Mouse (Mus musculus): ENCODE results near the gene Plau. TPM values are rescaled to one million over a fixed set of nuclear protein-coding genes. Genes with fewer than 3 reads are reported as not detected.

The Plau gene
- polyA plus RNA-seq, 1 experiment from 2014 or later, result 0.21 TPM

DNA sequence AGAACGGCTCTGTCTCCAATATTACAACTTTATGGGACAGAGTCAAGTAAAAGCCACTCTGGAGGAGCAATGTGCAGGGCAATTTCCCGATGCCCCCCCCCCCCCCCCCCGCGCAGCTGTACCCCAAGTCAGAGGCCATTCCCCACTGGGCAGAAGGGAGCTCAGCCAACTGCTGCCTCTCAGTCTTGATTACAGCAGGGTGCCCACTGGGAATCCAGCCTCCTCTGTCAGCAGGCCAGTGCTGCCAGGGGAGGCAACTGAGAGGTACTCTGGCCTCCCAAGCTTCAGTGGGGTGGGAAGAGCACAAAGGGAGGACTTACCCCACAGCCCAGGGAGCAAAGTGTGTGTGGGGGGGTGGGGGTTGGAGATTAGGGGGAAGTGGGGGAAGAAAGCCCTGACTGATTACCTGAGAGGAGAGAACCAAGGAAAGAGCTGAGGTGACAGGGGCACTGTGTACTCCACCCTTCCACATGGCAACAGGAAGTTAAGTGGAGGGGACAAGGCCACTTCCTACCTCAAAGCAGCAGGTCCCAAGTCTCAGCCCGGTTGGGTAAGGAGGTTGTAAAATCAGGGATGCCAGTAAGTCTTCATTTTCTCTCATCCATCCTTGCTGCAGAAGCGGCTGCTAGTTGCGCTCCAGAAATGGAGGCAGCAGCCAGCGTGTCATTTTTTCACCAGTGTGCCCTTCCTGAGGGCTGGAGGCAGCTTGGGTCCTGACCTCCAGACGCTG, 40.9 kb upstream of the Plau start:
- WGBS, result 38% methylated on average over 7 of the region's 9 CpGs

DNA sequence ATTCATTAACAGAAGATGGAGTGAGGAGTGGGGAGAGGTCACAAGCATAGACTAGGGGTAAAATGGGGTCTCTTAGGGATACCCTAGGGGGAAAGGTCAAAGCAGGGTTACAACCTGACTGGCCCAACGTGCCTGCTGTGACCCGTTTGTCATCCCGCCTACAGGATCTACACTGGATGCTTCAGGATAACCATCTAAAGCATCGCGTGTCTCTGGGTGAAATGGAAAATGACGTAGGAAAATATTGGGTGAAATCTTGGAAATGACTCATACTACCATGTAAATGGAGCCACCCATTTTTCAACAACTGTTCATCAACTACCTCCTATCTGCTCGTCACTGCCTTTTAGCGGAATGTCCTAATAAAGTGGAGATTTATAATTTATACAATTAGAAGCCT, 40.3 kb upstream of the Plau start:
- Histone ChIP-seq H3K36me3 (peaks cover 2% of the 10 kb centered on the region; the same call in 1 of the 2 replicates), H3K27me3 (no peaks in the 10 kb centered on the region), H3K9me3 (no peaks in the 10 kb centered on the region), H3K4me2 (no peak overlapping the region), H3K9ac (no peak overlapping the region), H3K4me3 (no peak overlapping the region), H3K27ac (replicated peaks) (no peak overlapping the region), H3K4me1 (replicated peaks) (peaks cover 50% of the 10 kb centered on the region)
- WGBS, result 59% methylated on average over 8 of the region's 8 CpGs
- ATAC-seq (ENCODE audit: low FRiP score, low read depth), result no peak

More for the DNA sequence above, 40.9 kb upstream of the Plau start:
- H3K4me3 ChIP-seq, result no peak overlapping the region
- no peak overlapping the region for H3K9ac ChIP-seq
- H3K36me3 ChIP-seq, result peaks cover 6% of the 10 kb centered on the region; the same call in 1 of the 2 replicates
- H3K9me3 ChIP-seq, result no peaks in the 10 kb centered on the region
- ATAC-seq (ENCODE audit: low FRiP score, low read depth), result no peak
- H3K27me3 ChIP-seq, result no peaks in the 10 kb centered on the region
- no peak overlapping the region for H3K4me2 ChIP-seq
- H3K4me1 ChIP-seq (replicated peaks), result peaks cover 54% of the 10 kb centered on the region
- no peak overlapping the region for H3K27ac ChIP-seq (replicated peaks)

DNA sequence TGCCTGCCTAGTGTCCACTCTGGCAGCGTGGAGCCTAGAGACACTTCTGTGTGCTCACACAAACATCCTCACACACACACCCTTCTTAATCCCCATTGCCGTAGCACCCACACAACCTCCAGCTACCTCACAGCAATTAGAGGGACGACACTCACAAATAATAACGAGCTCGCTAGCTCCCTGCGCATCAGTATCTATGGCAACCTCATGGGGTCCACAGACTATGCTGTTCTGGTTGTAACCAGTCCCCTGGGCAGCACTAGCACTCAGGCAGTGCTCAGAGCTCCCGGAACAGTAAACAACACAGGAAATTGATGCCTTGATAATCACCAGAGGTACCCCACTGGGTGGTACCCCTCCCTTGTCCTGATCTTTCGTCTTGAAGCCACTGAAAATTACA, 39.8 kb upstream of the Plau start:
- Histone ChIP-seq H3K27ac (replicated peaks) (no peak overlapping the region), H3K9me3 (no peaks in the 10 kb centered on the region), H3K4me3 (no peak overlapping the region), H3K9ac (no peak overlapping the region), H3K36me3 (no peaks in the 10 kb centered on the region), H3K27me3 (no peaks in the 10 kb centered on the region), H3K4me1 (replicated peaks) (peaks cover 45% of the 10 kb centered on the region), H3K4me2 (0 out of 2 replicates have a peak overlapping the region, but pooled peaks have one; percentile 1)
- ATAC-seq (ENCODE audit: low FRiP score, low read depth), result no peak
- 20% methylated on average over 8 of the region's 8 CpGs for WGBS

DNA sequence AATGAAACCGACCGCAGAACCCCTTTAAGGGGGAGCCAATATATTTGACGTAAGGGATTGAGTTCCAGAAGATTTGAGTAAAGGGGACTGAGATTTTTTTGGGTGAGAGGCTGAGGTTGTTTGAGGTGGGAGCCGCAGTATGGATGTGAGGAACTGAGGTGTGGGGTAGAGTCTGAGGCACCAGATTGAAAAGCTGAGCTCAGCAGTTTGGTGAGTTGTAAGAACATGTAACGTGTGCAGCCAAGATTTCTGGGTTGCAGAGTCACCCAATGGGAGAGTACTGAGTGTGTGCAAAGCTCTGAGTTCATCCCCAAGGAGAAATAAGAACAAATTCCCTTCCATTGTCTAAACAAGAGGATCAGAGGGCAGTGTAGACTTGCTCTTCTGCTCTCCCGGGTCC, 38.2 kb upstream of the Plau start:
- H3K36me3 ChIP-seq, result no peaks in the 10 kb centered on the region
- H3K4me2 ChIP-seq, result no peak overlapping the region
- no peaks in the 10 kb centered on the region for H3K27me3 ChIP-seq
- no peak overlapping the region for H3K9ac ChIP-seq
- H3K4me1 ChIP-seq (replicated peaks), result peaks cover 31% of the 10 kb centered on the region
- no peak for ATAC-seq (ENCODE audit: low FRiP score, low read depth)
- 83% methylated on average over 6 of the region's 6 CpGs for WGBS
- no peak overlapping the region for H3K27ac ChIP-seq (replicated peaks)
- H3K9me3 ChIP-seq, result no peaks in the 10 kb centered on the region
- H3K4me3 ChIP-seq, result no peak overlapping the region

DNA sequence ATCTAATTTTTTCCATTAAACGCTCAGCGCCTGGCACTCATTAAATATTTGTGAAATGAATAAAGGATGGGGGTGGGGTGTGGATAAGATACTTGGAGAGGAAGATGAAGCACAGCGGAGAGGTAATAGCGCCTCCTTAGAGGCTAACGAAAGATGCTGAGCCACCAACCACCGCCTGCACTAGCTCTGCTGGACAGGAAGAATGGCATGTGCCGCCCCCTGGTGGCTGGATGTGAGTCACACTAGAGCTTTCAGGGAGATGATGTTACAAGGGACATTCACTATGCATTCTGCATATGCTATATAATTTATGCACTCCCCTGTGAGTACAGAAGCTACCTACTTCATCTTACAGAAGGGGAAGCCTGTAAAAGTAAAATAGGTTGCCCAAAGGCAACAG, 37.7 kb upstream of the Plau start:
- Histone ChIP-seq H3K9me3 (no peaks in the 10 kb centered on the region), H3K9ac (no peak overlapping the region), H3K36me3 (no peaks in the 10 kb centered on the region), H3K4me1 (replicated peaks) (peaks cover 31% of the 10 kb centered on the region), H3K27ac (replicated peaks) (no peak overlapping the region), H3K4me2 (no peak overlapping the region), H3K27me3 (no peaks in the 10 kb centered on the region), H3K4me3 (no peak overlapping the region)
- 11% methylated on average over 7 of the region's 7 CpGs for WGBS
- ATAC-seq (ENCODE audit: low FRiP score, low read depth), result no peak

DNA sequence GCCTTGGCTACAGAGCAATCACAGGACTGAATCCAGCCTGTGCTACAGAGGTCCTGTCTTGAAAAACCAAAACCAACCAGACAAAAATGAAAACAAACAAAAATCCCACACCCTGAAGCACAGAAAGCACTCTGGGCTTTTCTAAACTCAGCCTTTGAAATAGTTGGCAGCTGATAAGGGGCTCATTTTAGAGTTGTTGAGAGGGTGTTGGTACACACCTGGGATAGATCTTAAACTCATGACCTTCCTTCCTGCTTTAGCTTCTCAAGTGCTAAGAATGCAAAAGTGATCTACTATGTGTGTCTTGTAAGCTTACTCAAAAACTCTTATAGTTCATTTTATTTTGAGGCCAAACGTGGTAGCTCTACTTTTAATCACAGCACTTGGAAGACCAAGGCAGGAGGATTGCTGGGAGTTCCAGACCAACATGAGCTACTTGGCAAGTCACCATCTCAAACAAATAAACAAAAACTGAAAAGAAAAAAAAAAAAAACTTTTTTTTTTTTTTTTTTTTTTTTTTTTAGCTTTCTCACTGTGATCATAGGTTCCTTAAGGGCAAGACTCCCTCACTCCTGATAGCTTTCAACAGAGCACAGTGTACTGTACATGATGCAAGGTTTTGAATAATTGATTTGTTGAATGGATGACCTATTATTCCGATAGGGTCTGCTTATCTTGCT, 33.4 kb upstream of the Plau start:
- WGBS, result 44% methylated on average over 2 of the region's 2 CpGs
- Histone ChIP-seq H3K27me3 (no peaks in the 10 kb centered on the region), H3K4me2 (no peak overlapping the region), H3K9ac (no peak overlapping the region), H3K4me3 (no peak overlapping the region), H3K36me3 (no peaks in the 10 kb centered on the region), H3K27ac (replicated peaks) (no peak overlapping the region), H3K9me3 (no peaks in the 10 kb centered on the region), H3K4me1 (replicated peaks) (peaks cover 2% of the 10 kb centered on the region; the same call in 1 of the 2 replicates)
- peak; percentile 72; the same call in 1 of the 2 replicates for ATAC-seq (ENCODE audit: low FRiP score, low read depth)

DNA sequence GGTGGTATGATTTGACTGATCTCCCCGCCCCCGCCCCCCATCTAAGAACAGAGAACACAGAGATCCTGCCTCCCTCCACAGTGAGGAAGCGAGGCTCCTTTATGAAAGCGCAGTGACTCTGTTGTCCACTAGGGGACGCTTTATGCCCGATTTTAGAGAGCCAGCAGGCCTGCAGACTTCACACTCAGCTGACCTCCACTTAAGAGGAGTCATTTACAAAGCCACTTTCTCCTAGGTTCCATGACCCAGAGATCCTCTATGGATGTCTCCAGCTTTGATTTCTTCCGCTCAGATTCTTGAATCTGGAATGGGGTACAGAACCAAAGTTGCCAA, 32.9 kb upstream of the Plau start:
- H3K4me1 ChIP-seq (replicated peaks), result peaks cover 2% of the 10 kb centered on the region; the same call in 1 of the 2 replicates
- no peaks in the 10 kb centered on the region for H3K27me3 ChIP-seq
- H3K4me2 ChIP-seq, result no peak overlapping the region
- ATAC-seq (ENCODE audit: low FRiP score, low read depth), result peak; percentile 55; the same call in 1 of the 2 replicates
- WGBS, result 4% methylated on average over 7 of the region's 7 CpGs
- no peaks in the 10 kb centered on the region for H3K36me3 ChIP-seq
- no peak overlapping the region for H3K27ac ChIP-seq (replicated peaks)
- H3K4me3 ChIP-seq, result no peak overlapping the region
- no peaks in the 10 kb centered on the region for H3K9me3 ChIP-seq
- H3K9ac ChIP-seq, result no peak overlapping the region

DNA sequence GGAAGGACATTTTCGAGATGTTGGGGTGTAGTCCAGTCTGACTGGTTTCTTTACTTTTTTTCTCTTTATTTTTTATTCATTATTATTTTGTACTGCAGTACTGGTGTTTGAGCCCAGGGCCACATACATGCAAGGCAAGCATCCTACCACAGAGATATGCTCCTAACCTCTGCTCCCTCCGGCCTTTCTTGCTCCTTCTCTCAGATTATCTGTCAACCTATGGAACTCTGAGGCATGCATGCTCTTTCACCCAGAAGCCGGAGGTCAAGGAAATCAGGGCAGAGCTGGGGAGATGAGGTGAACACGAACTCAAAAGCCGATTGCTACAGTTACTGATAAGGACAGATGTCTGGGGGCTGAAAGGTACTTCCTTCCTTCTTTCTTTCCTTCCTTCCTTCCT, 32.0 kb upstream of the Plau start:
- H3K36me3 ChIP-seq, result no peaks in the 10 kb centered on the region
- H3K4me1 ChIP-seq (replicated peaks), result peaks cover 2% of the 10 kb centered on the region; the same call in 1 of the 2 replicates
- no peaks in the 10 kb centered on the region for H3K27me3 ChIP-seq
- ATAC-seq (ENCODE audit: low FRiP score, low read depth), result no peak
- no peak overlapping the region for H3K4me3 ChIP-seq
- no peak overlapping the region for H3K27ac ChIP-seq (replicated peaks)
- H3K4me2 ChIP-seq, result no peak overlapping the region
- 69% methylated on average over 5 of the region's 5 CpGs for WGBS
- no peak overlapping the region for H3K9ac ChIP-seq
- no peaks in the 10 kb centered on the region for H3K9me3 ChIP-seq

DNA sequence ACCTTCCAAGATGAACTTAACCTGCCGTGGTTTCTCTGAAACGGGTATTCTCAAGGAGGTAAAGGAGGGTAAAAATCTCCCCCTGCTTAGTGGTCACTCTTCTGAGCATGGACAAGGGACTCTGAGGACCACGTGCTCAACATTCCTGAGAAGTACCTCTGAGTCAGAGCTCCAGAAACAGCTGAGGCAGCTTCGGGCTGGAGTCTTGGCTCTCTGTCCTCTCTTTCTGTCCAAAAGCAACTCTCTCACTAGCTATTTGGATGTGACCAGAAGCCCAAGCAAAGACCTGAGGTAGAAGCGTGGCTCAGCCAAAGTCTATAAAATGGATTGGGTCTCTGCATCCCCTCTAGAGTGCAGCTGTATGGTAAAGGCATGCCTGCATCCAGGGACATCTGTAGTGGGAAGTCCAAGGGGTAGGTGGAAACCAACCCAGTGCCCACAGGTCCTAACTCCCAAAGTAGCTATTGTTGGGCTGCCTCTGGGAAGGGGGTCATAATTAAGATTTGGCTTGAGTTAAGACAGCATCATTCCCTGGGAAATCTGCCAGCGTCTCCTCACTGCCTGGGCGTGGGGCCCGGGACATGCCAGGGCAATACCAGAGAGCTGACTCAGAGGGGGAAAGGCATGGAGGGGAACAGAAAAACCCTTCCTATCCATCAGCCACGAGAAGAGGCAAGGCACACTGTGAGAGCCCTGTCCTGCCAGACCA, 31.3 kb upstream of the Plau start:
- H3K27me3 ChIP-seq, result no peaks in the 10 kb centered on the region
- no peak overlapping the region for H3K27ac ChIP-seq (replicated peaks)
- no peak overlapping the region for H3K4me2 ChIP-seq
- no peaks in the 10 kb centered on the region for H3K36me3 ChIP-seq
- WGBS, result 69% methylated on average over 9 of the region's 9 CpGs
- no peak overlapping the region for H3K4me3 ChIP-seq
- ATAC-seq (ENCODE audit: low FRiP score, low read depth), result peak; percentile 72; the same call in 1 of the 2 replicates
- H3K9me3 ChIP-seq, result no peaks in the 10 kb centered on the region
- H3K9ac ChIP-seq, result no peak overlapping the region
- peaks cover 2% of the 10 kb centered on the region; the same call in 1 of the 2 replicates for H3K4me1 ChIP-seq (replicated peaks)

DNA sequence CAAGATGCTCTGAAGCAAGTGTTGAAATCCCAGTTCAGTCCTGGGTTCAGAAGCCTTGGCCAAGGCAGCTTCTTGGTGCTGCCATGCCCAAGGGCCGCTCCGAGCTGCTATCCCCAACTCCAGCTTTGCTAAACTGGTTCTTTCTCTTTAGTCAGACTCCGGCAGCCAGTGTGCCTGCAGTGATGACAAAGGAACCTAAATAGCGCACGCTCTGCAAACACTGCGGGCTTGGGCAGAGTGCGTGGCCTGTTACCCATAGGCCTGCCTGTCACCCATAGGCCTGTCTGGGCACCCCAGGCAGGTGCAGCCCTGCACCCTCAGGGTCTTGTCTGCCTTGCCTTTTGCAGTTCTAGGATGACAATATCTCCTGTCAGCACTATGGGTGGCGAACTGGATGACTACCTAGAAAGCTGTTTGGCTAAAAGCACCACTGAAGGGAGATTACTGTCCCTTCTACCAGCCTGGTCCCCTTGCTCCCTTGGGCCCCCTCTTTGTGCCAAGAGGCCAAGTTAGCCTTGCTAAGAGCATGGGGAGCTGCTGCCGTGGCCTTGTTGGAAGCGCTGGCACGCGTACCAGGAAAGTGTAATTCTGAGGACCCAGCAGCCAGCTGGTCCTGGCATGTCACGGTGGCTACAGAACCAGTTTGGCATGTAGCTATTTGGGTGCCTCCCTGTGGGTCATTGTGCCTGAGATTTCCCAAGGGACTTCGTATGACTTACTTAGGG, 30.2 kb upstream of the Plau start:
- Histone ChIP-seq H3K4me1 (replicated peaks) (peaks cover 2% of the 10 kb centered on the region; the same call in 1 of the 2 replicates), H3K27ac (replicated peaks) (no peak overlapping the region), H3K4me2 (no peak overlapping the region), H3K9ac (no peak overlapping the region), H3K27me3 (no peaks in the 10 kb centered on the region), H3K4me3 (no peak overlapping the region), H3K9me3 (no peaks in the 10 kb centered on the region), H3K36me3 (no peaks in the 10 kb centered on the region)
- 86% methylated on average over 14 of the region's 14 CpGs for WGBS
- no peak for ATAC-seq (ENCODE audit: low FRiP score, low read depth)

DNA sequence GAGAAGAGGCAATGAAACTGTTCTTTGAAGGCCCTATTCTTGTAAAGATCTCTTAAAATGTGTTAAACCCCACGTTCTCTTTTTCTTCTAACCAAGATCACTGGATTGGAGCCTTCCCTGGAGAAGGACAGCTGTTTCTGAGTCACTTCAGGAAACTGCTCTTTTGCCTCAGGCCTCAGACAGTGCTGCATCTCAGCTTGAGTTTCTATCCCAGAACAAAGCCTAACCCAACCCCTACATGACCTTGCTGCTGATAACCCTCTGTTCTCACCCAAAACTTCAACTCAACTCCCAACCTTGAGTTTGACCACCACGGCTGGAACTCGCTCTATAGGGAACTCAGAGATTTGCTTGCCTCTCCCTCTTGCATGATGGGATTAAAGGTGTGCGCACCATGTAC, 27.1 kb upstream of the Plau start:
- no peak for ATAC-seq (ENCODE audit: low FRiP score, low read depth)
- Histone ChIP-seq H3K9me3 (no peaks in the 10 kb centered on the region), H3K9ac (no peak overlapping the region), H3K27ac (replicated peaks) (no peak overlapping the region), H3K4me1 (replicated peaks) (0 out of 2 replicates have a peak, but pooled peaks cover 2% of the 10 kb centered on the region), H3K4me3 (no peak overlapping the region), H3K27me3 (no peaks in the 10 kb centered on the region), H3K4me2 (no peak overlapping the region), H3K36me3 (no peaks in the 10 kb centered on the region)
- WGBS, result 86% methylated on average over 4 of the region's 4 CpGs
